Mouse (Mus musculus) myocyte (in vitro differentiated cells): ENCODE results near the gene Ephb3.

ENCODE experiments used
- E2F4 ChIP-seq: IDR thresholded peaks from one replicate; pipeline ENCODE4 v1.6.1; 2011; ENCODE audit warnings: mild to moderate bottlenecking, control low read depth, moderate library complexity; ENCODE audit not compliant: insufficient read depth
- MAX ChIP-seq: IDR thresholded peaks from one replicate; pipeline ENCODE4 v1.6.1; 2011; ENCODE audit warnings: low read depth, mild to moderate bottlenecking, control low read depth
- MYOD1 ChIP-seq, 3 experiments: IDR thresholded peaks; one replicate each; pipeline ENCODE4 v1.6.1; 2011; ENCODE audit warnings: control low read depth in 2 of 3, low read depth in 2 of 3, mild to moderate bottlenecking in 2 of 3, moderate library complexity in 1 of 3; ENCODE audit not compliant: insufficient read length in 2 of 3, control insufficient read depth in 1 of 3
- POLR2A ChIP-seq: IDR thresholded peaks from one replicate; pipeline ENCODE4 v1.6.1; 2011; ENCODE audit warnings: low read depth, mild to moderate bottlenecking, control low read depth, moderate library complexity; ENCODE audit not compliant: insufficient read length
- TCF12 ChIP-seq: IDR thresholded peaks from one replicate; pipeline ENCODE4 v1.6.1; 2011; ENCODE audit warnings: mild to moderate bottlenecking, control low read depth; ENCODE audit not compliant: poor library complexity, insufficient read depth, severe bottlenecking
- USF1 ChIP-seq: IDR thresholded peaks from one replicate; pipeline ENCODE4 v1.6.1; 2011; ENCODE audit warnings: low read depth, mild to moderate bottlenecking, control low read depth, moderate library complexity

GRCm38 (mm10) chr16:21272748-21273147 lies 68.2 kb downstream of the Ephb3 start:
- TF ChIP-seq MAX (no peak), POLR2A (no peak), MYOD1 (IDR thresholded peaks at IDR 0.05; ENCODE audit: control insufficient read depth in 1 of 3, insufficient read length in 2 of 3, low read depth in 2 of 3) (no peak), E2F4 (no peak), TCF12 (no peak), USF1 (no peak)
